Mouse (Mus musculus): ENCODE data around the gene Olah. TPM values are rescaled to one million over a fixed set of nuclear protein-coding genes. Genes with fewer than 3 reads are reported as not detected.

The Olah gene
- polyA plus RNA-seq, 1 experiment from 2014 or later: not detected

GRCm38 (mm10) chr2:3361067-3361466, 35.9 kb downstream of the Olah start:
- Histone ChIP-seq H3K27ac (ENCODE audit: low read length) (no peak overlapping the region), H3K4me1 (replicated peaks; ENCODE audit: control insufficient read depth, insufficient read depth, low read length) (no peaks in the 10 kb centered on the region), H3K27me3 (replicated peaks; ENCODE audit: control insufficient read depth, insufficient read depth, low read length) (no peaks in the 10 kb centered on the region), H3K4me3 (replicated peaks; ENCODE audit: low read length) (no peak overlapping the region), H3K4me2 (ENCODE audit: low read length) (no peak overlapping the region), H3K9me3 (ENCODE audit: control insufficient read depth, low read length) (no peaks in the 10 kb centered on the region), H3K36me3 (ENCODE audit: control insufficient read depth, insufficient read depth) (no peaks in the 10 kb centered on the region), H3K9ac (replicated peaks; ENCODE audit: low read depth, low read length) (no peak overlapping the region)
- 81% methylated on average over 3 of the region's 3 CpGs for WGBS
- ATAC-seq: no peak

GRCm38 (mm10) chr2:3357887-3358286, 39.1 kb downstream of the Olah start:
- Histone ChIP-seq H3K9ac (replicated peaks; ENCODE audit: low read depth, low read length) (no peak overlapping the region), H3K27ac (ENCODE audit: low read length) (no peak overlapping the region), H3K4me3 (replicated peaks; ENCODE audit: low read length) (no peak overlapping the region), H3K4me1 (replicated peaks; ENCODE audit: control insufficient read depth, insufficient read depth, low read length) (no peaks in the 10 kb centered on the region), H3K4me2 (ENCODE audit: low read length) (no peak overlapping the region), H3K36me3 (ENCODE audit: control insufficient read depth, insufficient read depth) (no peaks in the 10 kb centered on the region), H3K9me3 (ENCODE audit: control insufficient read depth, low read length) (no peaks in the 10 kb centered on the region), H3K27me3 (replicated peaks; ENCODE audit: control insufficient read depth, insufficient read depth, low read length) (no peaks in the 10 kb centered on the region)
- WGBS: 82% methylated on average over 3 of the region's 3 CpGs
- no peak for ATAC-seq

GRCm38 (mm10) chr2:3356311-3356710, 40.7 kb downstream of the Olah start:
- Histone ChIP-seq H3K36me3 (ENCODE audit: control insufficient read depth, insufficient read depth) (no peaks in the 10 kb centered on the region), H3K4me2 (ENCODE audit: low read length) (no peak overlapping the region), H3K27me3 (replicated peaks; ENCODE audit: control insufficient read depth, insufficient read depth, low read length) (no peaks in the 10 kb centered on the region), H3K4me3 (replicated peaks; ENCODE audit: low read length) (no peak overlapping the region), H3K9ac (replicated peaks; ENCODE audit: low read depth, low read length) (no peak overlapping the region), H3K27ac (ENCODE audit: low read length) (no peak overlapping the region), H3K9me3 (ENCODE audit: control insufficient read depth, low read length) (no peaks in the 10 kb centered on the region), H3K4me1 (replicated peaks; ENCODE audit: control insufficient read depth, insufficient read depth, low read length) (no peaks in the 10 kb centered on the region)
- WGBS: 77% methylated on average over 3 of the region's 3 CpGs
- ATAC-seq: no peak

GRCm38 (mm10) chr2:3355793-3356192, 41.2 kb downstream of the Olah start:
- 88% methylated on average over 8 of the region's 8 CpGs for whole genome bisulfite sequencing

GRCm38 (mm10) chr2:3353160-3353559, 43.9 kb downstream of the Olah start:
- Histone ChIP-seq H3K36me3 (ENCODE audit: control insufficient read depth, insufficient read depth) (no peaks in the 10 kb centered on the region), H3K27me3 (replicated peaks; ENCODE audit: control insufficient read depth, insufficient read depth, low read length) (no peaks in the 10 kb centered on the region), H3K4me2 (ENCODE audit: low read length) (no peak overlapping the region), H3K9ac (replicated peaks; ENCODE audit: low read depth, low read length) (no peak overlapping the region), H3K9me3 (ENCODE audit: control insufficient read depth, low read length) (no peaks in the 10 kb centered on the region), H3K4me1 (replicated peaks; ENCODE audit: control insufficient read depth, insufficient read depth, low read length) (no peaks in the 10 kb centered on the region), H3K4me3 (replicated peaks; ENCODE audit: low read length) (no peak overlapping the region), H3K27ac (ENCODE audit: low read length) (no peak overlapping the region)
- no peak for ATAC-seq

More at GRCm38 (mm10) chr2:3355793-3356192, 41.2 kb downstream of the Olah start:
- no peaks in the 10 kb centered on the region for H3K27me3 ChIP-seq (replicated peaks; ENCODE audit: control insufficient read depth, insufficient read depth, low read length)
- no peak overlapping the region for H3K9ac ChIP-seq (replicated peaks; ENCODE audit: low read depth, low read length)
- no peak overlapping the region for H3K4me2 ChIP-seq (ENCODE audit: low read length)
- no peak overlapping the region for H3K27ac ChIP-seq (ENCODE audit: low read length)
- ATAC-seq: no peak
- no peaks in the 10 kb centered on the region for H3K36me3 ChIP-seq (ENCODE audit: control insufficient read depth, insufficient read depth)
- H3K4me1 ChIP-seq (replicated peaks; ENCODE audit: control insufficient read depth, insufficient read depth, low read length): no peaks in the 10 kb centered on the region
- H3K9me3 ChIP-seq (ENCODE audit: control insufficient read depth, low read length): no peaks in the 10 kb centered on the region
- H3K4me3 ChIP-seq (replicated peaks; ENCODE audit: low read length): no peak overlapping the region

- no peak overlapping the region for H3K4me3 ChIP-seq (replicated peaks; ENCODE audit: low read length)
- no peak overlapping the region for H3K27ac ChIP-seq (ENCODE audit: low read length)
- 14% methylated on average over 3 of the region's 3 CpGs for WGBS
- no peaks in the 10 kb centered on the region for H3K36me3 ChIP-seq (ENCODE audit: control insufficient read depth, insufficient read depth)
- no peaks in the 10 kb centered on the region for H3K27me3 ChIP-seq (replicated peaks; ENCODE audit: control insufficient read depth, insufficient read depth, low read length)
- no peak for ATAC-seq
- H3K9me3 ChIP-seq (ENCODE audit: control insufficient read depth, low read length): no peaks in the 10 kb centered on the region
- H3K4me2 ChIP-seq (ENCODE audit: low read length): no peak overlapping the region
- H3K4me1 ChIP-seq (replicated peaks; ENCODE audit: control insufficient read depth, insufficient read depth, low read length): no peaks in the 10 kb centered on the region
- no peak overlapping the region for H3K9ac ChIP-seq (replicated peaks; ENCODE audit: low read depth, low read length)
These were observed 48.1 kb downstream of the Olah start for GRCm38 (mm10) chr2:3348919-3349318.

GRCm38 (mm10) chr2:3348422-3348821, 48.6 kb downstream of the Olah start:
- H3K27me3 ChIP-seq (replicated peaks; ENCODE audit: control insufficient read depth, insufficient read depth, low read length): no peaks in the 10 kb centered on the region
- H3K36me3 ChIP-seq (ENCODE audit: control insufficient read depth, insufficient read depth): no peaks in the 10 kb centered on the region
- no peaks in the 10 kb centered on the region for H3K9me3 ChIP-seq (ENCODE audit: control insufficient read depth, low read length)
- no peaks in the 10 kb centered on the region for H3K4me1 ChIP-seq (replicated peaks; ENCODE audit: control insufficient read depth, insufficient read depth, low read length)
- no peak overlapping the region for H3K4me3 ChIP-seq (replicated peaks; ENCODE audit: low read length)
- H3K4me2 ChIP-seq (ENCODE audit: low read length): no peak overlapping the region
- no peak overlapping the region for H3K27ac ChIP-seq (ENCODE audit: low read length)
- no peak for ATAC-seq
- H3K9ac ChIP-seq (replicated peaks; ENCODE audit: low read depth, low read length): no peak overlapping the region
- WGBS: 83% methylated on average over 4 of the region's 4 CpGs

GRCm38 (mm10) chr2:3335611-3336301, 61.3 kb downstream of the Olah start, which contains the start of gene Acbd7:
Gene Acbd7, plus strand, starts transcription at chr2:3336168.
- ATAC-seq: peak; percentile 14; the same call in 1 of the 2 replicates
- Histone ChIP-seq H3K9ac (replicated peaks; ENCODE audit: low read depth, low read length) (no peak within 1 kb of the TSS), H3K4me3 (replicated peaks; ENCODE audit: low read length) (peak within 1 kb of the TSS; percentile 29), H3K9me3 (ENCODE audit: control insufficient read depth, low read length) (no peaks in the 10 kb centered on the region), H3K27ac (ENCODE audit: low read length) (no peak within 1 kb of the TSS), H3K4me2 (ENCODE audit: low read length) (peak within 1 kb of the TSS; percentile 55), H3K36me3 (ENCODE audit: control insufficient read depth, insufficient read depth) (no peaks in the 10 kb centered on the region), H3K27me3 (replicated peaks; ENCODE audit: control insufficient read depth, insufficient read depth, low read length) (peaks cover 5% of the 10 kb centered on the region), H3K4me1 (replicated peaks; ENCODE audit: control insufficient read depth, insufficient read depth, low read length) (peaks cover 23% of the 10 kb centered on the region)
- WGBS: 2% methylated on average over 20 of the region's 20 CpGs

- Histone ChIP-seq H3K36me3 (ENCODE audit: control insufficient read depth, insufficient read depth) (peaks cover 6% of the 10 kb centered on the region), H3K9me3 (ENCODE audit: control insufficient read depth, low read length) (no peaks in the 10 kb centered on the region), H3K27ac (ENCODE audit: low read length) (no peak overlapping the region), H3K4me2 (ENCODE audit: low read length) (no peak overlapping the region), H3K9ac (replicated peaks; ENCODE audit: low read depth, low read length) (no peak overlapping the region), H3K4me1 (replicated peaks; ENCODE audit: control insufficient read depth, insufficient read depth, low read length) (peaks cover 24% of the 10 kb centered on the region), H3K4me3 (replicated peaks; ENCODE audit: low read length) (no peak overlapping the region), H3K27me3 (replicated peaks; ENCODE audit: control insufficient read depth, insufficient read depth, low read length) (peaks cover 5% of the 10 kb centered on the region)
- ATAC-seq: no peak
- WGBS: 93% methylated on average over 12 of the region's 12 CpGs
These were observed 63.2 kb downstream of the Olah start for GRCm38 (mm10) chr2:3333761-3334160.

Measured in forebrain, embryonic 16.5 days (tissue).